ENCODE assay signal across 8 mouse cellular contexts in the genomic region with DNA sequence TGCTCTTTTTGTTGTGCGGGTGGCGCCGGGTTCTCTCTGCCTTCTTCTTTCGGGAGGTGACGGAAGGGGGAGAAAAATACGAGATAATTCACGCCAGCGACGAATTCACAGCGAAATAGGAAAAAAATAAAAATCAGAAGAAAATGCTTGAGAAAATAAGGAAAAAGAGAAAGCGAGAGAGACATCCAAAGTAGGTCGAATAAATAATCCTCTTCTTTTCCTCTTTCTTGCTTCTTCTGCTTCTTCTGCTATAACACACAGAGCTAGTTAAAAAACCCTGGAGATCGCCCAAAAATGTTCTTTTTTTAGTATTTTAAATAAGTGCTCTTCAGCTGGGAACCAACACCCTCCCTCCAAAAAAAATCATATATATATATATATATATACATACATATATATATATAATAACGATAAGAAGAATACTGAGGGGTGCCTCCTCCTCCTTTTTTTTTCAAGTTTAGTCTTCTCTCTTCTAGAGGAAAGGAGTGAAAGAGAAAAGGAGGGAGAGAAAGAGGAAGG. TPM values are rescaled to one million over a fixed set of nuclear protein-coding genes. Genes with fewer than 3 reads are reported as not detected.
DNase-seq lines count a peak whose midpoint lies in the region; ATAC-seq lines count a peak whose summit lies in the region.

TSS of gene Nr2f1 (minus strand) at position 116 of the 519 bp plus-strand sequence.

- under 1% methylated on average over 14 of the region's 14 CpGs for WGBS in kidney, embryonic 15.5 days
- under 1% methylated on average over 14 of the region's 14 CpGs for WGBS in liver, embryonic 12.5 days (ENCODE audit: insufficient replicate concordance)

- no peak for ATAC-seq in kidney, embryonic 15.5 days (replicated peaks; ENCODE audit: low FRiP score)
- ATAC-seq in liver, embryonic 12.5 days = no peak
- no peak for ATAC-seq in granulocyte monocyte progenitor cell, adult 5-6 weeks (replicated peaks; ENCODE audit: poor library complexity, severe bottlenecking)

- H3K4me1 ChIP-seq in kidney, embryonic 15.5 days = peaks cover 23% of the 10 kb centered on the region
- H3K4me1 ChIP-seq in liver, embryonic 12.5 days = peaks cover 10% of the 10 kb centered on the region

- peak within 1 kb of the TSS; percentile 85 for H3K4me2 ChIP-seq in kidney, embryonic 15.5 days
- H3K4me2 ChIP-seq in liver, embryonic 12.5 days = peak within 1 kb of the TSS; percentile 71

- peak within 1 kb of the TSS; percentile 86 for H3K4me3 ChIP-seq in kidney, embryonic 15.5 days (replicated peaks)
- peak within 1 kb of the TSS; percentile 59 for H3K4me3 ChIP-seq in liver, embryonic 12.5 days

- no peaks in the 10 kb centered on the region for H3K9me3 ChIP-seq in kidney, embryonic 15.5 days (replicated peaks)
- no peaks in the 10 kb centered on the region for H3K9me3 ChIP-seq in liver, embryonic 12.5 days (replicated peaks)

- H3K36me3 ChIP-seq in kidney, embryonic 15.5 days = no peaks in the 10 kb centered on the region
- no peaks in the 10 kb centered on the region for H3K36me3 ChIP-seq in liver, embryonic 12.5 days

- peak within 1 kb of the TSS; percentile 98 for H3K27ac ChIP-seq in kidney, embryonic 15.5 days
- H3K27ac ChIP-seq in liver, embryonic 12.5 days = peak within 1 kb of the TSS; percentile 78

- DNase-seq in kidney, postnatal 25 days = no peak
- no peak for DNase-seq in adrenal gland, postnatal 14 days
- DNase-seq in gonadal fat pad, adult 2 months (ENCODE audit: low read depth) = no peak
- no peak for DNase-seq in urinary bladder, adult 18-20 months (ENCODE audit: low spot score in 2 of 2)
- no peak for DNase-seq in kidney, adult 11 months

- H3K9ac ChIP-seq in kidney, embryonic 15.5 days = peak within 1 kb of the TSS; percentile 91
- peak within 1 kb of the TSS; percentile 64 for H3K9ac ChIP-seq in liver, embryonic 12.5 days

- H3K27me3 ChIP-seq in kidney, embryonic 15.5 days = peaks cover 11% of the 10 kb centered on the region
- H3K27me3 ChIP-seq in liver, embryonic 12.5 days (replicated peaks) = peaks cover 96% of the 10 kb centered on the region

RNA-seq across cellular contexts. Expression of gene Nr2f1, which starts in this region (rescaled TPM):
- 15.1 and 18.1 TPM in 2 replicates for polyA plus RNA-seq in kidney, embryonic 15.5 days (2015; fragmentation: Nextera tagmentation; extraction: Ambion mirVana)
- total RNA-seq in adrenal gland, postnatal 14 days (2021) = 19.6 and 22.0 TPM in 2 replicates
- 13.3 and 18.5 TPM in 2 replicates for polyA plus RNA-seq in gonadal fat pad, adult 2 months (2012; rRNA removed)
- polyA plus RNA-seq in liver, embryonic 12.5 days (2016; fragmentation: Nextera tagmentation; extraction: Ambion mirVana) = 1.5 and 1.7 TPM in 2 replicates
- total RNA-seq in granulocyte monocyte progenitor cell, adult 5-6 weeks (2014; fragmentation: Nextera tagmentation) = not detected in 2 replicates
- not detected in 2 replicates for total RNA-seq in granulocyte monocyte progenitor cell, adult 5-6 weeks (2017)

Comparison
In these comparisons a context has a peak if more than half of its experiments do, and no peak if none do; other contexts are left out.
1. RNA of gene Nr2f1 (total RNA-seq): 19.6 to 22.0 TPM in adrenal gland, postnatal 14 days; not detected in granulocyte monocyte progenitor cell, adult 5-6 weeks; every median in the first group is over 10 times any median in the second.